Mouse (Mus musculus) lung, embryonic 15.5 days (tissue): Measurements from ENCODE around the gene Rai1. TPM values are rescaled to one million over a fixed set of nuclear protein-coding genes. Genes with fewer than 3 reads are reported as not detected.
A peak's percentile ranks its signal among the peaks of the same experiment; 100 is the strongest.

ENCODE experiments used
- ATAC-seq: fragments of 200-750 bp; cut with Nextera tagmentation; 2 replicates; pipeline ENCODE4 v1.8.0; 2017; ENCODE audit warnings: moderate number of reproducible peaks, borderline replicate concordance; ENCODE audit not compliant: low FRiP score, low TSS enrichment; ENCODE audit errors: extremely low read depth
- H3K27ac ChIP-seq: fragments of 300-500 bp; sonication (generic); 2 replicates; pipeline ENCODE4 v1.5.1; 2015; ENCODE audit warnings: moderate library complexity, mild to moderate bottlenecking, inconsistent platforms
- H3K27me3 ChIP-seq: fragments of 300-500 bp; sonication (generic); 2 replicates; pipeline ENCODE4 v1.6.1; 2015; ENCODE audit warnings: inconsistent platforms
- H3K36me3 ChIP-seq: fragments of 300-500 bp; sonication (generic); 2 replicates; pipeline ENCODE4 v1.6.1; 2015; ENCODE audit warnings: inconsistent platforms
- H3K4me1 ChIP-seq: fragments of 300-500 bp; sonication (generic); 2 replicates; pipeline ENCODE4 v1.6.1; 2015; ENCODE audit warnings: inconsistent platforms
- H3K4me2 ChIP-seq: fragments of 300-500 bp; sonication (generic); 2 replicates; pipeline ENCODE4 v1.6.1; 2015; ENCODE audit warnings: inconsistent platforms, mild to moderate bottlenecking, moderate library complexity
- H3K4me3 ChIP-seq: fragments of 300-500 bp; sonication (generic); 2 replicates; pipeline ENCODE4 v1.5.1; 2015; ENCODE audit warnings: mild to moderate bottlenecking, inconsistent platforms
- H3K9ac ChIP-seq: fragments of 300-500 bp; sonication (generic); 2 replicates; pipeline ENCODE4 v1.6.1; 2015; ENCODE audit warnings: inconsistent platforms
- H3K9me3 ChIP-seq: fragments of 300-500 bp; sonication (generic); 2 replicates; pipeline ENCODE4 v1.6.1; 2016; ENCODE audit warnings: inconsistent platforms
- WGBS: fragments of 180-500 bp; shearing (Covaris S2); methylation state at CpG from one replicate; pipeline ENCODE4 v1.1.7; 2015; 5-methylcytosine and 5-hydroxymethylcytosine counted together
- polyA plus RNA-seq: library from polyadenylated mRNA; unstranded; fragments of >200 nt; fragmentation: Nextera tagmentation; extraction: Ambion mirVana; gene quantifications from 2 replicates; pipeline ENCODE4 v1.2.1, GENCODE M21; 2015

The Rai1 gene
- polyA plus RNA-seq, 1 experiment from 2014 or later: 27.9 TPM

- ATAC-seq: no peak
- 80% methylated on average over 5 of the region's 5 CpGs for WGBS
- Histone ChIP-seq H3K9ac (no peak overlapping the region), H3K27me3 (no peaks in the 10 kb centered on the region), H3K36me3 (0 out of 2 replicates have a peak, but pooled peaks cover 5% of the 10 kb centered on the region), H3K4me1 (peaks cover 12% of the 10 kb centered on the region), H3K9me3 (no peaks in the 10 kb centered on the region), H3K4me2 (no peak overlapping the region), H3K4me3 (no peak overlapping the region), H3K27ac (no peak overlapping the region)
Measured at GRCm38 (mm10) chr11:60155690-60156089, 50.9 kb downstream of the Rai1 start.

GRCm38 (mm10) chr11:60158271-60158670, 53.5 kb downstream of the Rai1 start:
- Histone ChIP-seq H3K27me3 (no peaks in the 10 kb centered on the region), H3K4me3 (no peak overlapping the region), H3K9me3 (no peaks in the 10 kb centered on the region), H3K4me2 (no peak overlapping the region), H3K9ac (no peak overlapping the region), H3K27ac (no peak overlapping the region), H3K4me1 (peaks cover 28% of the 10 kb centered on the region), H3K36me3 (0 out of 2 replicates have a peak, but pooled peaks cover 5% of the 10 kb centered on the region)
- WGBS: 79% methylated on average over 4 of the region's 4 CpGs
- no peak for ATAC-seq

DNA sequence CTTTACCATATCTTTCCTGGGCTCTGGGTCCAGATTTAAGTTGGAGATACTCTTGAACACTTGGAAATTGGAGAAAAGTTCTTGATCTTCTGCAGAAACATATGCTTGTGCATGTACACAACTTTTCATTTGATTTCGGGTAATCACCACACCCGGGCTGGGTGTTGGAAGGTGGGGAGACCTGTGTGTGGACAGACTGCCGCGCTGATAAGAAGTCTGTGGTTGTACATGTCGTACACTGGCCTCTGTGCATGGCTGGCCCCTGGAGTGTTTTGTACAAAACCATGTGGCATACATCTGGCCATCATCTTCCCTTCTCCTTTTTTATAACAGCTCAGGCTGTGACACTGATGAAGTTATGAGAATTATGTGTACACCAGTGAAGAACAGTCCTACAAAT, 55.1 kb downstream of the Rai1 start:
- Histone ChIP-seq H3K9ac (no peak overlapping the region), H3K27ac (peak overlapping the region; percentile 32; the same call in 1 of the 2 replicates), H3K36me3 (0 out of 2 replicates have a peak, but pooled peaks cover 5% of the 10 kb centered on the region), H3K4me3 (no peak overlapping the region), H3K27me3 (no peaks in the 10 kb centered on the region), H3K9me3 (no peaks in the 10 kb centered on the region), H3K4me1 (peaks cover 45% of the 10 kb centered on the region), H3K4me2 (no peak overlapping the region)
- WGBS: 70% methylated on average over 5 of the region's 5 CpGs
- no peak for ATAC-seq

DNA sequence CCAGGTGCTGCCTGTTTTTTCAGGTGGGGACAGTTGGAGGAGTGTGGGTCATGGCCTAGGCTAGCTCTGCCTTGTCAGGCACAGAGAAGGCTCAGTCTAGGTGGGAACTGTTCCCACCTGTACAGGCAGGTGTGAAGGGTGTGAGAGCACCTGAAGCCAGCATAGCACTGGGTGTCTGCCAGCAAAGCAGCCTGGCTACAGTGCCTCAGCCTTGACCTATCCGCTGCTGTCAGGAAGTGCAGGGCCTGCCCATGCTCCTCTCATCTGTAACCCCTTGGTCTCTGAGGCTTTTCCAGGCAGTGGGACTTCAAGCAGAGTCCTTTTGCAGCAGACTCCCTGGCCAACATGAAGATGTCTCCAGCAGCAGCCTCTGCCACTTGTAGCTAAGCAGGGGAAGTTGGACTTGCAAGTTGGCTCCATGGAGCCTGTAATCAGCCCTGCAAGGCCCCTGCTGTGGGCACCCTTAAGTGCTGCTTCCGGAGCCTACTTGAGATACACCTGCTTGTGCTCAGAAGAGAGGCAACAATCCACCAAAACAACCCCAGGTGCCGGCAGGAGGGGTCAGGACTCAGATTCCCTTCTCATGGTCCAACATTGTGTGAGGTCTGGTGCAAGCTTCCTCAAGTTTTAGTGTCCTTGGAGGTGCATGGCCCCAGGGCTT, 55.8 kb downstream of the Rai1 start:
- Histone ChIP-seq H3K9me3 (no peaks in the 10 kb centered on the region), H3K27ac (peak overlapping the region; percentile 32), H3K4me1 (peaks cover 48% of the 10 kb centered on the region), H3K27me3 (no peaks in the 10 kb centered on the region), H3K9ac (no peak overlapping the region), H3K4me2 (no peak overlapping the region), H3K4me3 (no peak overlapping the region), H3K36me3 (0 out of 2 replicates have a peak, but pooled peaks cover 3% of the 10 kb centered on the region)
- ATAC-seq: no peak
- WGBS: 44% methylated on average over 3 of the region's 3 CpGs

- Histone ChIP-seq H3K9me3 (no peaks in the 10 kb centered on the region), H3K9ac (no peak overlapping the region), H3K4me2 (no peak overlapping the region), H3K27ac (peak overlapping the region; percentile 32; the same call in 1 of the 2 replicates), H3K36me3 (no peaks in the 10 kb centered on the region), H3K4me3 (no peak overlapping the region), H3K4me1 (peaks cover 53% of the 10 kb centered on the region), H3K27me3 (no peaks in the 10 kb centered on the region)
- no peak for ATAC-seq
- WGBS: 55% methylated on average over 9 of the region's 9 CpGs
Measured at GRCm38 (mm10) chr11:60161146-60161874, 56.5 kb downstream of the Rai1 start.

DNA sequence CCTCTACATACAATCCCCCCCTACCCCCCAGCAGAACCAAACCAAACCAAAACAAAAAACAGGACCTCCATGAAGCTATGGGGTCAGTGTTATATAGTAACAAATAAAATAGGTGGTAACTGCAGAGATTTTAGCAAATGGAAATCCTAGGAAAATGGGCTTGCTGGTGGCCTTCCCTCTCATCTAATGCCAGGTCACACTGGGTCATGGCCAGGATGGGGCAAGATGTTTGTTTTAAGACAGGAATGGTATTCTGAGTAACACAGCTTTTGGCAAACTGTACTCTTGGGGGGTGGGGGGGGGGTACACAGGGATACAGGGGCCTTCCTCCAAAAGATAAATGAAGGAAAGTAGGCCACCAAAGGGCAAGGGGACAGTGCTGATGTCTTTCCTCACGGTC, 57.7 kb downstream of the Rai1 start:
- H3K4me3 ChIP-seq: no peak overlapping the region
- H3K36me3 ChIP-seq: no peaks in the 10 kb centered on the region
- H3K27ac ChIP-seq: no peak overlapping the region
- no peak overlapping the region for H3K9ac ChIP-seq
- no peak for ATAC-seq
- H3K4me1 ChIP-seq: peaks cover 55% of the 10 kb centered on the region
- 68% methylated on average over 1 of the region's 1 CpGs for WGBS
- H3K27me3 ChIP-seq: no peaks in the 10 kb centered on the region
- no peak overlapping the region for H3K4me2 ChIP-seq
- no peaks in the 10 kb centered on the region for H3K9me3 ChIP-seq

- no peak overlapping the region for H3K4me3 ChIP-seq
- H3K4me2 ChIP-seq: no peak overlapping the region
- no peaks in the 10 kb centered on the region for H3K36me3 ChIP-seq
- H3K9ac ChIP-seq: no peak overlapping the region
- H3K9me3 ChIP-seq: no peaks in the 10 kb centered on the region
- 86% methylated on average over 4 of the region's 4 CpGs for WGBS
- no peak for ATAC-seq
- peaks cover 63% of the 10 kb centered on the region for H3K4me1 ChIP-seq
- no peaks in the 10 kb centered on the region for H3K27me3 ChIP-seq
- H3K27ac ChIP-seq: 0 out of 2 replicates have a peak overlapping the region, but pooled peaks have one; percentile 21
Measured at GRCm38 (mm10) chr11:60163362-60163761, 58.5 kb downstream of the Rai1 start.

GRCm38 (mm10) chr11:60164450-60164849, 59.6 kb downstream of the Rai1 start:
- WGBS: 48% methylated on average over 6 of the region's 6 CpGs
- H3K9me3 ChIP-seq: no peaks in the 10 kb centered on the region
- peaks cover 72% of the 10 kb centered on the region for H3K4me1 ChIP-seq
- H3K4me2 ChIP-seq: no peak overlapping the region
- H3K9ac ChIP-seq: no peak overlapping the region
- H3K27me3 ChIP-seq: no peaks in the 10 kb centered on the region
- H3K4me3 ChIP-seq: no peak overlapping the region
- H3K27ac ChIP-seq: peak overlapping the region; percentile 21
- no peak for ATAC-seq
- no peaks in the 10 kb centered on the region; the same call in 1 of the 2 replicates for H3K36me3 ChIP-seq

GRCm38 (mm10) chr11:60165076-60165475, 60.3 kb downstream of the Rai1 start:
- ATAC-seq: peak; percentile 62; the same call in 1 of the 2 replicates
- Histone ChIP-seq H3K9me3 (no peaks in the 10 kb centered on the region), H3K4me2 (no peak overlapping the region), H3K27ac (peak overlapping the region; percentile 21), H3K4me1 (peaks cover 71% of the 10 kb centered on the region), H3K27me3 (no peaks in the 10 kb centered on the region), H3K9ac (no peak overlapping the region), H3K36me3 (no peaks in the 10 kb centered on the region; the same call in 1 of the 2 replicates), H3K4me3 (no peak overlapping the region)
- 25% methylated on average over 5 of the region's 5 CpGs for WGBS

GRCm38 (mm10) chr11:60168780-60169179, 64.0 kb downstream of the Rai1 start:
- Histone ChIP-seq H3K4me2 (no peak overlapping the region), H3K9me3 (no peaks in the 10 kb centered on the region), H3K36me3 (no peaks in the 10 kb centered on the region; the same call in 1 of the 2 replicates), H3K4me3 (no peak overlapping the region), H3K27me3 (no peaks in the 10 kb centered on the region), H3K9ac (no peak overlapping the region), H3K27ac (no peak overlapping the region), H3K4me1 (peaks cover 73% of the 10 kb centered on the region)
- 22% methylated on average over 9 of the region's 9 CpGs for WGBS
- no peak for ATAC-seq

- Histone ChIP-seq H3K4me2 (no peak overlapping the region), H3K36me3 (no peaks in the 10 kb centered on the region; the same call in 1 of the 2 replicates), H3K9ac (no peak overlapping the region), H3K27me3 (no peaks in the 10 kb centered on the region), H3K27ac (0 out of 2 replicates have a peak overlapping the region, but pooled peaks have one; percentile 91), H3K4me3 (no peak overlapping the region), H3K9me3 (no peaks in the 10 kb centered on the region), H3K4me1 (peaks cover 82% of the 10 kb centered on the region)
- no peak for ATAC-seq
- WGBS: 67% methylated on average over 3 of the region's 3 CpGs
Measured at GRCm38 (mm10) chr11:60172074-60172473, 67.3 kb downstream of the Rai1 start.

GRCm38 (mm10) chr11:60173606-60174184, 68.9 kb downstream of the Rai1 start:
- peak overlapping the region; percentile 91 for H3K27ac ChIP-seq
- 57% methylated on average over 10 of the region's 10 CpGs for WGBS

More at GRCm38 (mm10) chr11:60173606-60174184, 68.9 kb downstream of the Rai1 start:
- Histone ChIP-seq H3K9ac (no peak overlapping the region), H3K4me3 (no peak overlapping the region), H3K4me1 (peaks cover 84% of the 10 kb centered on the region), H3K36me3 (no peaks in the 10 kb centered on the region; the same call in 1 of the 2 replicates), H3K27me3 (no peaks in the 10 kb centered on the region), H3K4me2 (no peak overlapping the region), H3K9me3 (no peaks in the 10 kb centered on the region)
- ATAC-seq: no peak
